Mouse (Mus musculus): ENCODE measurements around the gene Cenpm.

- no peak for TF ChIP-seq CTCF (IDR thresholded peaks at IDR 0.05; ENCODE audit: insufficient read depth, low read depth, low read length)
- TF ChIP-seq POLR2A (IDR thresholded peaks at IDR 0.05; ENCODE audit: insufficient read depth, low read depth, low read length), result 0 out of 2 replicates have a peak, but pooled peaks have one; percentile 3
These were observed 46.2 kb downstream of the Cenpm start for GRCm38 (mm10) chr15:82198342-82198741.

Measured in olfactory bulb, adult 2 months (tissue).